Mouse (Mus musculus): ENCODE results near the gene Kcns1. TPM values are rescaled to one million over a fixed set of nuclear protein-coding genes. Genes with fewer than 3 reads are reported as not detected.
"Not testable (repeated sequence)": the region's sequence is repeated elsewhere in the genome, so short reads cannot be mapped to it uniquely, and the experiment has no call there.

Gene Kcns1
- total RNA-seq (2014; rRNA removed) (12.7 and 15.8 TPM in 2 replicates), polyA plus RNA-seq (2015; fragmentation: Nextera tagmentation; extraction: Ambion mirVana) (3.0 and 3.3 TPM in 2 replicates)

DNA sequence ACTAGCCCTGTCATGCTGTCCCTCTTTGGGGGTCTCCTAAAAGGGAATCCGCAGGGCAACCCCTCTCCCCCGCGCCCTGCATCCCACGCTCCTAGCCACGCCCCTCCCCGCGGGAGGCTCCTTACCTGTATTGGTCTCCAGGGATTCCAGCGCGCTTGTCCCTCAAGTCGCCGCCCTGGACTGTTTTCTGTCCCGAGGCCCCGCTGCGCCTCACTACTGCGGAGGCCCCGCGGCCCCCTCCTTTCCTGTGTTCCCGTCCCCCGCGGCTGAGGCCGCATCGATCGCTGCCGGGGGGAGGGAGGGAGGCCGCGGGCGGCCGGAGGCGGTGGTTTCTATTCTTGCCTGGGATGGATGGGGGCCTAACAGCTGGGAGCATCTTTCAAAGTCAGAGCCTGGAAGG, at the start of gene Kcns1:
TSS of gene Kcns1 (minus strand) at position 212 of the 400 bp plus-strand sequence.
- Histone ChIP-seq H3K36me3 (ENCODE audit: insufficient read depth, low read length) (no peaks in the 10 kb centered on the region), H3K9ac (replicated peaks; ENCODE audit: low read length) (no peak within 1 kb of the TSS; the same call in 1 of the 2 replicates), H3K4me2 (ENCODE audit: low read depth, low read length) (peak within 1 kb of the TSS; percentile 58), H3K27me3 (ENCODE audit: insufficient read depth, low read length) (peaks cover 52% of the 10 kb centered on the region), H3K4me3 (ENCODE audit: low read length) (peak within 1 kb of the TSS; percentile 30), H3K4me1 (ENCODE audit: insufficient read depth, low read length) (peaks cover 8% of the 10 kb centered on the region; the same call in 1 of the 2 replicates), H3K27ac (no peak within 1 kb of the TSS), H3K9me3 (ENCODE audit: low read length) (no peaks in the 10 kb centered on the region)
- ATAC-seq (no peak), DNase-seq (ENCODE audit: low spot score) (no peak)
- WGBS, result under 1% methylated on average over 29 of the region's 29 CpGs
- no peak for TF ChIP-seq CTCF (IDR thresholded peaks at IDR 0.05; ENCODE audit: low read depth)

DNA sequence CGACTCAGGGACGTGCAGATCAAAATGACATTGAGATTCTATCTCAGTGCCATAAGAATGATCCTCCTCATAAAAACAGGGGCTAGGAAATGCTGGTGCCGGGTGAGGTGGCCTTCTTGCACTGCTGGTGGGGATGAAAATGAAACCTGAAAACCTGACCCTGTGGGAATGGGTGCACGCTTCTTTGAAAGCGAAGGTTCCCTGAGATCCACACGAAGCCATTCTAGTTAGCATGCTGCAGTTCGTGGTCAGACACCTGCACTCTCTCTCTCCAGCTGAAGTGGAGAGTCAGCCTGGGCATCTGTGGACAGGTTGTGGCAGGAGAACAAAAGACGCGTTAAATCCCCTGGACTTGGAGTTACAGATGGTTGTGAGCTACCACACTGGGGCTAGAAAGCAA, 48.4 kb upstream of the Kcns1 start:
- Histone ChIP-seq H3K9me3 (ENCODE audit: low read length) (no peaks in the 10 kb centered on the region), H3K4me3 (ENCODE audit: low read length) (no peak overlapping the region), H3K27ac (no peak overlapping the region), H3K27me3 (ENCODE audit: insufficient read depth, low read length) (no peaks in the 10 kb centered on the region), H3K9ac (replicated peaks; ENCODE audit: low read length) (no peak overlapping the region), H3K36me3 (ENCODE audit: insufficient read depth, low read length) (no peaks in the 10 kb centered on the region), H3K4me2 (ENCODE audit: low read depth, low read length) (no peak overlapping the region), H3K4me1 (ENCODE audit: insufficient read depth, low read length) (no peaks in the 10 kb centered on the region)
- DNase-seq (ENCODE audit: low spot score) (no peak), ATAC-seq (no peak)
- TF ChIP-seq CTCF (IDR thresholded peaks at IDR 0.05; ENCODE audit: low read depth), result no peak
- WGBS, result 90% methylated on average over 9 of the region's 9 CpGs

DNA sequence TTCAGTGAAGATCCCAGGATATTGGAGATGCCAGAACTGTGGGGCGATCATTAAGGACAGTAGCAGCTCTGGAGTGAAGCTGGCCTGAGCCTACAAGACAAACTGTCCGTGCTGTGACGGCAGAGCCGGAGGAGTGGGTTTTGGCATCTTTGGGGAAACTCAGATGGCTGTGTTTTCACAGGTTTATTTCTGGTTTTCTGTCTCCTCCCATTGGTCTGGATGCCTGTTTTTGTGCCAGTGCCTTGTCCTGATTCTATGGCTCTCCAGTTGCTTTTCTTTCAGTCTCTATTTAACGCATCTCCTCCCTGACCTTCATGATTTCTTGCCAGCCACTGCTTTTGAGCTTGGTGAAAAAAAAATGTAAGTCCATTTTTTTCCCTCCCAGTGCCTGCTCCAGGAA, 41.8 kb upstream of the Kcns1 start:
- WGBS, result 83% methylated on average over 5 of the region's 5 CpGs
- no peak for TF ChIP-seq CTCF (IDR thresholded peaks at IDR 0.05; ENCODE audit: low read depth)
- Histone ChIP-seq H3K4me3 (ENCODE audit: low read length) (no peak overlapping the region), H3K4me1 (ENCODE audit: insufficient read depth, low read length) (no peaks in the 10 kb centered on the region), H3K9me3 (ENCODE audit: low read length) (no peaks in the 10 kb centered on the region), H3K4me2 (ENCODE audit: low read depth, low read length) (no peak overlapping the region), H3K36me3 (ENCODE audit: insufficient read depth, low read length) (no peaks in the 10 kb centered on the region), H3K9ac (replicated peaks; ENCODE audit: low read length) (no peak overlapping the region), H3K27me3 (ENCODE audit: insufficient read depth, low read length) (no peaks in the 10 kb centered on the region), H3K27ac (no peak overlapping the region)
- DNase-seq (ENCODE audit: low spot score) (no peak), ATAC-seq (no peak)

DNA sequence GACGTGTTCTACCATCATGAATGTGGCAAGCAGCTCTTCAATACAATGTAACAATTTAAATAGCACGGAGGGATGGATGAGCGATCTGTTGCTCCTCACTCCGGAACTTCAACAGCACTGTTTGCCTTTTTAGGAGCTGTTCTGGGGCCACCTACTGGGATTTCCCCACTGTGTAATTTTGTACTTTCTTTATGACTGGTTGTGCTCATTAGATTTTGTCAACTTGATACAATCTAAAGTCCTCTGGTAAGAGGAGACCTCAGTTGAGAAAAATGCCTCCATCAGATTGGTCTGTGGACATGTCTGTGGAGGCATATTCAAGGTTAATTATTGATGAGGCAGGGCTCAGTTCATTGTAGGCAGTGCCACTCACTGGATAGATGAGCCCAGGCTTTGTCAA, 40.0 kb upstream of the Kcns1 start:
- TF ChIP-seq CTCF (IDR thresholded peaks at IDR 0.05; ENCODE audit: low read depth), result no peak
- no peak for ATAC-seq
- 78% methylated on average over 4 of the region's 4 CpGs for WGBS

DNA sequence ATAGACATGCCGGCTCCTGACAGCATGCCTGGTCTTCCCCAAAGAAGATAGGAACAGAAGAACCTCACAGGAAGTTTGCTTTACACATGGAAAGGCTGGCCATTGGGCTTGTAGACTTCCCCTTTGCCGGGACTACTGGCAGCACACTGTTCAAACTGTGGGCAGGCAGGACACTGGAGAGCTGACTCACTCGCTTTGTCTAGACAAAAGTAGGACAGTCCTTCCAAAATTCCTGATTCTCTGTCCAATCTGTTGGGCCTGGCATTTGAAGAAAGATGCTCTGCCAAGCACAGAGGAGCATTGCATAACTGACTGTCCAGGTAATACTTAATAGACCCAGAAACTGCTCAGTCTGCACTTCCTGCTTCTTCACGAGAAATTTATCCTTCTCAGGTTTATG, 35.8 kb upstream of the Kcns1 start:
- Histone ChIP-seq H3K27me3 (ENCODE audit: insufficient read depth, low read length) (no peaks in the 10 kb centered on the region), H3K4me2 (ENCODE audit: low read depth, low read length) (no peak overlapping the region), H3K4me1 (ENCODE audit: insufficient read depth, low read length) (no peaks in the 10 kb centered on the region), H3K9ac (replicated peaks; ENCODE audit: low read length) (no peak overlapping the region), H3K9me3 (ENCODE audit: low read length) (no peaks in the 10 kb centered on the region), H3K4me3 (ENCODE audit: low read length) (no peak overlapping the region), H3K36me3 (ENCODE audit: insufficient read depth, low read length) (no peaks in the 10 kb centered on the region), H3K27ac (no peak overlapping the region)
- ATAC-seq (no peak), DNase-seq (ENCODE audit: low spot score) (no peak)
- 86% methylated on average over 4 of the region's 4 CpGs for WGBS
- no peak for TF ChIP-seq CTCF (IDR thresholded peaks at IDR 0.05; ENCODE audit: low read depth)

More for the DNA sequence above, 40.0 kb upstream of the Kcns1 start:
- DNase-seq (ENCODE audit: low spot score), result no peak
- Histone ChIP-seq H3K4me3 (ENCODE audit: low read length) (no peak overlapping the region), H3K4me2 (ENCODE audit: low read depth, low read length) (no peak overlapping the region), H3K4me1 (ENCODE audit: insufficient read depth, low read length) (no peaks in the 10 kb centered on the region), H3K27me3 (ENCODE audit: insufficient read depth, low read length) (no peaks in the 10 kb centered on the region), H3K36me3 (ENCODE audit: insufficient read depth, low read length) (no peaks in the 10 kb centered on the region), H3K9ac (replicated peaks; ENCODE audit: low read length) (no peak overlapping the region), H3K9me3 (ENCODE audit: low read length) (no peaks in the 10 kb centered on the region), H3K27ac (no peak overlapping the region)

DNA sequence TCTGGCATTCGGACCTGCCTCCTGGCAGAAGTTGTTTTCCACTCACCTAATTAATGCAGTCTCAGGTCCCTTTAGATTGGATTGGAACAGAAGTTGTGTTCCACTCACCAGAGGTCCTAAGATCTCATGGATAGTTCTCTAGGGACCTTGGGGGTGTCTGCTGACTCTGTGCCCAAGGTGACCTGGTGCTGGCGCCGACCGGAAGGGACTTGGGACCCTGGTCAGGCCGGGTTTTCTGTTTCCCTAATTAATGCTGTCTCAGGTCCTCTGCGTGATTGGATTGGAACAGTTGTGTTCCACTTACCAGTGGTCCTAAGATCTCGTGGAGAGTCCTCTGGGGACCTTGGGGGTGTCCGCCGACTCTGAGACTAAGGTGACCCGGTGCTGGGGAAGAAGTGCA, 35.1 kb upstream of the Kcns1 start:
- H3K9me3 ChIP-seq (ENCODE audit: low read length); H3K36me3 ChIP-seq (ENCODE audit: insufficient read depth, low read length); H3K27ac ChIP-seq; DNase-seq (ENCODE audit: low spot score); H3K4me3 ChIP-seq (ENCODE audit: low read length); H3K4me2 ChIP-seq (ENCODE audit: low read depth, low read length); H3K9ac ChIP-seq (replicated peaks; ENCODE audit: low read length); H3K27me3 ChIP-seq (ENCODE audit: insufficient read depth, low read length); H3K4me1 ChIP-seq (ENCODE audit: insufficient read depth, low read length); ATAC-seq: not testable (repeated sequence)
- WGBS, result 91% methylated on average over 10 of the region's 10 CpGs

DNA sequence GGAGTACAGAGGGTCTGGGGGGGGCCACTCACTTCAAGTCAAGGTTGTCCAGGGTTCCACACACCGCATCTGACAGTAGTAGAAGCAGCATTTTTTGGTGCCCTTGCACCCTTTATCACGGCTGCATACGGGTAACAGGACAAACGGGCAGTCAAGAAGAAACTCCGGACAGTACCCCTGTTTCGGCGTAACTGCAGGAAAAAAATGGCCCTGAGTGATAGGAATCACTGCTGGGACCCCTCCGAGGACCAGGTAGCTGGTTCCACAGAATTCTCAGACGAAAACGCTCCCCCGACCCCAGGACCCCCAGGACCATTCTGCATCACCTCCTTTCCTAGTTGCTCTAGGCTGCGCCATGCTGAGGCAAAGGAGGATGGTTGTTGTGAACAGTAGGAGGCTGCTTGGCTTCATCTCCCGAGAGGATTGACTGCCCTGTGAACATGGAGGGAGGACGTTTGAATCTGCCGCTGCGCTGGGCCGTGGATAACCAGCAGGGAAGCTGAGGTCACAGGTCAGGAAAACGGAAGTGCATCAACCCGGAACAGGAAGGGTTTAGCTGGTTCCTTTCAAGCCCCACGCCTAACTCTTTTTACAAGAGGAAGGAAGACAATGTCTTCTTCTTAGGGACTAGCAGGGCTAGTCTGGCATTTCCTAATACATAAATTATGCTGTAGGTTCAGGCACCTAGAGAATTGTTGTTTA, 28.9 kb upstream of the Kcns1 start, which contains the start of gene Wfdc15a:
TSS of gene Wfdc15a (minus strand) at position 505 of the 702 bp plus-strand sequence.
- TF ChIP-seq CTCF (IDR thresholded peaks at IDR 0.05; ENCODE audit: low read depth), result no peak
- WGBS, result 80% methylated on average over 20 of the region's 20 CpGs
- no peaks in the 10 kb centered on the region for H3K27me3 ChIP-seq (ENCODE audit: insufficient read depth, low read length)
- no peaks in the 10 kb centered on the region for H3K4me1 ChIP-seq (ENCODE audit: insufficient read depth, low read length)
- no peak within 1 kb of the TSS for H3K9ac ChIP-seq (replicated peaks; ENCODE audit: low read length)
- no peak within 1 kb of the TSS for H3K4me3 ChIP-seq (ENCODE audit: low read length)
- no peak for DNase-seq (ENCODE audit: low spot score)
- ATAC-seq, result no peak
- no peaks in the 10 kb centered on the region for H3K36me3 ChIP-seq (ENCODE audit: insufficient read depth, low read length)
- no peak within 1 kb of the TSS for H3K27ac ChIP-seq
- H3K9me3 ChIP-seq (ENCODE audit: low read length), result no peaks in the 10 kb centered on the region
- H3K4me2 ChIP-seq (ENCODE audit: low read depth, low read length), result no peak within 1 kb of the TSS
